Mouse (Mus musculus) heart, postnatal 0 days (tissue): ENCODE measurements at regions not wholly inside any gene's neighbourhood (a gene's known extent, or its start where the extent isn't known, plus 50 kb on each side); places are given as distances from the start of the nearest gene placed in this dataset.

Experiments used
- ATAC-seq: fragments of 200-750 bp; cut with Nextera tagmentation; 2 replicates; pipeline ENCODE4 v1.8.0; 2017; ENCODE audit warnings: low read depth, moderate number of reproducible peaks, moderate library complexity; ENCODE audit not compliant: insufficient read depth
- DNase-seq: peaks from one replicate; pipeline ENCODE4 v3.0.0-alpha.2; 2016; ENCODE audit warnings: low spot score
- H3K27ac ChIP-seq: fragments of 300-500 bp; sonication (generic); 2 replicates; pipeline ENCODE4 v1.5.1; 2014; ENCODE audit warnings: low read depth, mild to moderate bottlenecking
- H3K27me3 ChIP-seq: fragments of 300-500 bp; sonication (generic); 2 replicates; pipeline ENCODE4 v1.6.1; 2014; ENCODE audit warnings: low read length, mixed read lengths; ENCODE audit not compliant: control insufficient read depth, insufficient read depth
- H3K36me3 ChIP-seq: fragments of 300-500 bp; sonication (generic); replicated peaks from 2 replicates; pipeline ENCODE4 v1.6.1; 2014; ENCODE audit warnings: low read length, mixed read lengths; ENCODE audit not compliant: control insufficient read depth, insufficient read depth
- H3K4me1 ChIP-seq: fragments of 300-500 bp; sonication (generic); 2 replicates; pipeline ENCODE4 v1.6.1; 2014; ENCODE audit warnings: antibody characterized with exemption; ENCODE audit not compliant: control insufficient read depth, insufficient read depth
- H3K4me2 ChIP-seq: fragments of 300-500 bp; sonication (generic); 2 replicates; pipeline ENCODE4 v1.6.1; 2014; ENCODE audit warnings: low read depth, mild to moderate bottlenecking, low read length, moderate library complexity
- H3K4me3 ChIP-seq: fragments of 300-500 bp; sonication (generic); 2 replicates; pipeline ENCODE4 v1.5.1; 2014; ENCODE audit warnings: low read depth, low read length
- H3K9ac ChIP-seq: fragments of 300-500 bp; sonication (generic); replicated peaks from 2 replicates; pipeline ENCODE4 v1.6.1; 2014; ENCODE audit warnings: low read depth, low read length, mixed read lengths
- H3K9me3 ChIP-seq: fragments of 300-500 bp; sonication (generic); replicated peaks from 2 replicates; pipeline ENCODE4 v1.6.1; 2016; ENCODE audit warnings: low read length; ENCODE audit not compliant: control insufficient read depth
- CTCF ChIP-seq: IDR thresholded peaks from 2 replicates; pipeline ENCODE4 v1.5.1; 2016; ENCODE audit warnings: antibody characterized with exemption, control low read depth, low read depth
- EP300 ChIP-seq: IDR thresholded peaks from 2 replicates; pipeline ENCODE4 v1.6.1; 2016; ENCODE audit warnings: antibody characterized with exemption, low read depth
- WGBS: fragments of 180-500 bp; shearing (Covaris S2); extraction: QIAGEN DNeasy Blood & Tissue Kit; methylation state at CpG from one replicate; pipeline ENCODE4 v1.1.7; 2014; 5-methylcytosine and 5-hydroxymethylcytosine counted together

DNA sequence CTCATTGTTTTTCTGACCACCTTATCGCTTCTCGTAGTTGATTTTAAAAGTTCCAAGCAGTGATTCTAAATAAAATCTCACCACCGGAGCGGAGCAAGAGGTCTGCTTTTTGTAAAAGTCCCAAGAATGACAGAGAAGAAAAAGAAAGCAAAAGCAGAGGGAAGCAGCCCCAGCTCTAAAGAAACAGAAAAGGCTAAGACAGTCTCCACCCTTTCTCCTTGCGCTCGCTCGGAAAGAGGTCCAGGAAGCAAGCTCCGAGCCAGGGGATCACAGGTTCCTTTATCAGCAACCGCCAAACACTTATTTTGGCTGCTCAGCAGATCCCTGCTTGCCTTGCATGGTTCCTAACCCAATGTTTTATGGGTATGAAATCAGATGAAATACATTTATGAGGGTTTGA lies 2594.8 kb upstream of the Gm7489 start:
- H3K4me1 ChIP-seq: no peaks in the 10 kb centered on the region
- peak overlapping the region; percentile 27 for H3K4me3 ChIP-seq
- no peaks in the 10 kb centered on the region for H3K27me3 ChIP-seq
- H3K9ac ChIP-seq: no peak overlapping the region
- TF ChIP-seq EP300 (no peak), CTCF (no peak)
- DNase-seq: peak; percentile 9
- WGBS: 30% methylated on average over 9 of the region's 9 CpGs
- no peaks in the 10 kb centered on the region for H3K36me3 ChIP-seq
- no peak overlapping the region for H3K27ac ChIP-seq
- ATAC-seq: no peak
- H3K9me3 ChIP-seq: no peaks in the 10 kb centered on the region
- H3K4me2 ChIP-seq: peak overlapping the region; percentile 51

DNA sequence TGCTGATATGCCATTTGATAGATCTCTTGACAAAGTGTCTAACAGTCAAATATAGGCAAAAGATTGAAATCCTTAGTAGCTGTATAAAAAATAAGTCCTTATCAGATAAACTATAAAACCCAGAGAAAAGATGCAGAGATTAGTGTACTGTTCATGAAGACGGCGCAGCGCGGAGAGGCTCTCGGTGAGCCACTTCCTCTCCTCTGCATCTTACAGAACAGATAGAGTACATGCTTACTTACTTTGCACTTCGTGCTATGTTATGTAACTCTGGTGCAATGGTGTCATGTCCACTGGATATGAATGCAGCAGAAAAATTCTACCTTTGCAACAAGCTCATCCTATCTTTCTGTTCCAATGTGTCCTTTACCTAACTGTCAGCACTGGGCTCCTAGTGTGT lies 2593.5 kb upstream of the Gm7489 start:
- Histone ChIP-seq H3K9ac (no peak overlapping the region), H3K4me3 (no peak overlapping the region), H3K27me3 (no peaks in the 10 kb centered on the region), H3K4me2 (no peak overlapping the region), H3K9me3 (no peaks in the 10 kb centered on the region), H3K27ac (no peak overlapping the region), H3K4me1 (no peaks in the 10 kb centered on the region), H3K36me3 (no peaks in the 10 kb centered on the region)
- DNase-seq: no peak
- 87% methylated on average over 6 of the region's 6 CpGs for WGBS
- no peak for TF ChIP-seq EP300
- TF ChIP-seq CTCF: no peak
- no peak for ATAC-seq

DNA sequence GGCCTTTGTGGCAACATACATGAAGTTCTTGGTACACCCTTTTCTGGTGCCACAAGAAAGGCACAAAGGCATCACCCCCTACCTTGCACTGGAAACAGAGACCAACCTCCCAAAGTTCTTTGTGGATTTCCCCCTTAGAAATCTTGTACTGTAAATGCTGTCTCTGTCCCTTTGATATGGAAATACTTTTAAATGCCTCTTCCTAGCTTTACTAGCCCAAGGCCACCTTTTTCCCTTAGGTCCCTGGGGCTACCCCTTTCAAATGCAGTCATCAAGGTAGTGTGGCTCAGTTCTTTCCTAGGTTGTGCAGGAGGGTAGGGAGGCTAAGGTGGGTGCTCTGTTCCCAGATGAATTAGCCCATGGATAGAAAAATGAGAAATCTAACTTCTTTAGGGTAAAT lies 2587.9 kb upstream of the Gm7489 start:
- no peak overlapping the region for H3K27ac ChIP-seq
- DNase-seq: no peak
- no peaks in the 10 kb centered on the region for H3K36me3 ChIP-seq
- H3K9me3 ChIP-seq: no peaks in the 10 kb centered on the region
- TF ChIP-seq EP300: no peak
- no peak for TF ChIP-seq CTCF
- H3K4me1 ChIP-seq: no peaks in the 10 kb centered on the region
- H3K4me2 ChIP-seq: no peak overlapping the region
- H3K9ac ChIP-seq: no peak overlapping the region
- no peaks in the 10 kb centered on the region for H3K27me3 ChIP-seq
- no peak for ATAC-seq
- no peak overlapping the region for H3K4me3 ChIP-seq

DNA sequence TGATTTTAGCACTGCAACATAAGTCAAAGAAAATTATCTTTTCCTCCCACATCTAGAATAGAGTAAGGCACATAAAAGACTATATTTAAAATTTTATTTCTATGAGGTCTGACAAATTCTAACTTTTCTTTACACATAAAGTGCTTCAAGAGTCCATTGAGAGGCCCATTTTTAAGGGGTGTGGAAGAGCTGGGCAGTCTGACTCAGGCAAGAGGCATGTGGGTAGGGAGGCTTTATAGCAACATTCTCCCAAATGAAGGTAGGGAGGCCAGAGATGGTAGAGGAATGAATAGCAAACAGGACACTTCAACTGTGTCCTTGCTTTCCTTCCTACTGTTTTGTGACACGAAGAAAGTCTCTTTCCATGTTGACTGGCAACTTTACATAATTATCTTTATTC lies 2566.6 kb upstream of the Gm7489 start:
- DNase-seq (no peak), ATAC-seq (no peak)
- no peak for TF ChIP-seq EP300
- no peak for TF ChIP-seq CTCF
- H3K4me2 ChIP-seq: no peak overlapping the region
- no peaks in the 10 kb centered on the region for H3K27me3 ChIP-seq
- H3K4me1 ChIP-seq: no peaks in the 10 kb centered on the region
- no peaks in the 10 kb centered on the region for H3K36me3 ChIP-seq
- H3K9me3 ChIP-seq: no peaks in the 10 kb centered on the region
- WGBS: 72% methylated on average over 1 of the region's 1 CpGs
- no peak overlapping the region for H3K4me3 ChIP-seq
- H3K27ac ChIP-seq: no peak overlapping the region
- H3K9ac ChIP-seq: no peak overlapping the region

DNA sequence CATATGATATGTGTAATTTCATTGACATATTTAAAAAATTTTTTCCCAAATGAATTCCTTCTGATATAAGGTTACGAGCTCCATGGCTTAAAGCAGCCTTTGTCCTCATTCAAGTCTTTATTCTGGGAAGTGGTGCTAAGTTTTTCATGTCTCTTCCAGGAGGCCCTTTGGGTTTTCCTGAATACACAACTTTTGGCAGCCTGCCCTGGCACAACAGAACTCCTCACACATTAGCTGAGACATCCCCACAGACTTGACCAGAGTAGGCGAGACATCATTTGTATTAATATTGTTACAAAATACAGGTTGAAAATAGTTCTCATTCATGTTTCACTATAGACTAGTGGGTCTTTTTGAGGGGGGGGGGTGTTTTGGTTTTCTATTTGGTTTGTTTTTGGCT lies 2565.9 kb upstream of the Gm7489 start:
- DNase-seq (no peak), ATAC-seq (no peak)
- Histone ChIP-seq H3K4me1 (no peaks in the 10 kb centered on the region), H3K9ac (no peak overlapping the region), H3K27me3 (no peaks in the 10 kb centered on the region), H3K9me3 (no peaks in the 10 kb centered on the region), H3K27ac (no peak overlapping the region), H3K4me3 (no peak overlapping the region), H3K4me2 (no peak overlapping the region), H3K36me3 (no peaks in the 10 kb centered on the region)
- TF ChIP-seq EP300 (no peak), CTCF (no peak)
- 74% methylated on average over 2 of the region's 2 CpGs for WGBS

DNA sequence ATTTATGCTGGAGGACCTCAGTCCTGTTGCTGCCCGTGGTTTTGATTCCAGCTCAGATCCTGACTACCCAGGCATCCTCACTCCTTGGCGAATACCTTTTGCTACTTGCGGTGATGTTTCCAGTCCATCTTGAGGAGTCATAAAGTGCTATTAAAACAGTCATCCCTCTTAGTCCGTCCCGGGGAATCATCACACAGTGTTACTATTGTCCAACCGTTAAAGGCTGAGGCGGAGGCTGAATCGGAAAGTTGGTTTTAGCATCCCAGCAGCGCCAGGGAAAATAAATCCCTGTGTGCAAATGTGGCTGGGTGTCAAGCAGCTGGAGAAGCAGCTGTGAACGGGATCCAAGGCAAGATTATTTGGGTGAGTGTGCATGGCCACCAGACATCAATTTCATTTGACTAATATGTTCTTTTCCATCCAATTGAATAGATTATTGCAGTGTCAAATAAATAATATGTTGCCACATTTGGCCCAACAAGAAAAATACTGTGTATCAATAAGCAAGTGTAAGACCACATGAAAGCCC lies 2564.3 kb upstream of the Gm7489 start:
- H3K4me2 ChIP-seq: no peak overlapping the region
- no peaks in the 10 kb centered on the region for H3K9me3 ChIP-seq
- no peaks in the 10 kb centered on the region for H3K27me3 ChIP-seq
- no peak overlapping the region for H3K4me3 ChIP-seq
- no peak overlapping the region for H3K27ac ChIP-seq
- 68% methylated on average over 10 of the region's 10 CpGs for WGBS
- H3K4me1 ChIP-seq: no peaks in the 10 kb centered on the region
- no peak for ATAC-seq
- DNase-seq: no peak
- no peak overlapping the region for H3K9ac ChIP-seq
- H3K36me3 ChIP-seq: no peaks in the 10 kb centered on the region
- no peak for TF ChIP-seq EP300
- no peak for TF ChIP-seq CTCF
